Mouse (Mus musculus): ENCODE data around the gene Cnrip1.

DNA sequence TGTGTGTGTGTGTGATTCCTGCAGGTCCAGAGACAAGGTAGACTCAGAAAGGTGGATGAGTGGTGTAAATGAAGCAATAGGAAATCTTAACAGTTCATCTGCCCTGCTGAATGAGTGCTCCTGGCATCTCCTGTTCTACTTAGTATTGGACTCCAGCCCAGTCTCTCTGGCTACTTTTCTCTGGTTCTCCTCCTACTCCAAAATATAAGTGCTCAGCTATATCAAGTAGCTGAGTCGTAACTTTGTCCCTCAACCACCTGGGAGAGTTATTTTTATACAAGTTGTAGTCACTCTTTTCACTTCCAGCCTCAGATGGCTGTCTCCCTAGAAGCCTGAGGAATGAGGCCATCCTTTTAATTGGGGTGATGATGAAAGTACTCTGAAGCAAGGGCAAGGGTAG, 32.5 kb downstream of the Cnrip1 start:
- TF ChIP-seq CTCF (IDR thresholded peaks at IDR 0.05; ENCODE audit: control insufficient read depth, insufficient read depth, insufficient replicate concordance, low read depth, low read length) (no peak), POLR2A (IDR thresholded peaks at IDR 0.05; ENCODE audit: control insufficient read depth, low read depth, low read length) (no peak)

Measured in testis, adult 2 months (tissue).